Mouse (Mus musculus): ENCODE data around the gene Mycl. TPM values are rescaled to one million over a fixed set of nuclear protein-coding genes. Genes with fewer than 3 reads are reported as not detected.

The Mycl gene
- total and polyA plus RNA-seq, 3 experiments = not detected

GRCm38 (mm10) chr4:123036710-123037109 is 41.3 kb downstream of the Mycl start:
- Histone ChIP-seq H3K9me3 (replicated peaks; ENCODE audit: insufficient read depth, low read length) (no peaks in the 10 kb centered on the region), H3K27me3 (ENCODE audit: control insufficient read depth in 1 of 2, insufficient read depth in 2 of 2, low read length in 2 of 2) (no peaks in the 10 kb centered on the region), H3K4me1 (ENCODE audit: control insufficient read depth in 1 of 2, insufficient read depth in 2 of 2, low read length in 2 of 2) (no peaks in the 10 kb centered on the region), H3K4me3 (ENCODE audit: control insufficient read depth in 1 of 2, insufficient read depth in 1 of 2, low read depth in 2 of 2, low read length in 2 of 2) (no peak overlapping the region), H3K36me3 (ENCODE audit: control insufficient read depth in 1 of 2, insufficient read depth in 2 of 2, low read length in 2 of 2) (peaks cover 0 to 18% of the 10 kb centered on the region in 2 experiments; a peak in 2 of 4 replicates), H3K79me2 (ENCODE audit: control insufficient read depth, insufficient read depth, low read length, poor library complexity) (peaks cover 6% of the 10 kb centered on the region), H3K9ac (ENCODE audit: control insufficient read depth, low read depth, low read length, poor library complexity, severe bottlenecking) (no peak overlapping the region), H3K27ac (ENCODE audit: control insufficient read depth, low read depth, low read length) (no peak overlapping the region)
- no peak for DNase-seq (ENCODE audit: low read depth, low spot score)
- TF ChIP-seq MXI1 (IDR thresholded peaks at IDR 0.05; ENCODE audit: low read depth, low read length) = no peak
- TF ChIP-seq ETS1 (IDR thresholded peaks at IDR 0.05; ENCODE audit: low read depth, low read length) = no peak
- TF ChIP-seq POLR2AphosphoS2 (IDR thresholded peaks at IDR 0.05; ENCODE audit: low read length) = no peak
- no peak for TF ChIP-seq SMC3 (IDR thresholded peaks at IDR 0.05; ENCODE audit: low read depth, low read length)
- no peak for TF ChIP-seq ZKSCAN1 (IDR thresholded peaks at IDR 0.05; ENCODE audit: low read depth, low read length)
- TF ChIP-seq NELFE (IDR thresholded peaks at IDR 0.05; ENCODE audit: low read depth, low read length) = no peak
- TF ChIP-seq MAZ (IDR thresholded peaks at IDR 0.05; ENCODE audit: low read depth, low read length) = no peak
- TF ChIP-seq MYC (IDR thresholded peaks at IDR 0.05; ENCODE audit: low read depth, low read length) = no peak

- H3K4me3 ChIP-seq (ENCODE audit: control insufficient read depth in 1 of 2, insufficient read depth in 1 of 2, low read depth in 2 of 2, low read length in 2 of 2) = no peak overlapping the region
- no peaks in the 10 kb centered on the region for H3K9me3 ChIP-seq (replicated peaks; ENCODE audit: insufficient read depth, low read length)
- H3K9ac ChIP-seq (ENCODE audit: control insufficient read depth, low read depth, low read length, poor library complexity, severe bottlenecking) = no peak overlapping the region
- no peak overlapping the region for H3K27ac ChIP-seq (ENCODE audit: control insufficient read depth, low read depth, low read length)
- H3K36me3 ChIP-seq (ENCODE audit: control insufficient read depth in 1 of 2, insufficient read depth in 2 of 2, low read length in 2 of 2) = peaks cover 0 to 12% of the 10 kb centered on the region in 2 experiments; a peak in 3 of 4 replicates
- TF ChIP-seq MYB (IDR thresholded peaks at IDR 0.05; ENCODE audit: low read depth, low read length) = no peak
- no peak for TF ChIP-seq MXI1 (IDR thresholded peaks at IDR 0.05; ENCODE audit: low read depth, low read length)
- no peak for TF ChIP-seq MYC (IDR thresholded peaks at IDR 0.05; ENCODE audit: low read depth, low read length)
- H3K79me2 ChIP-seq (ENCODE audit: control insufficient read depth, insufficient read depth, low read length, poor library complexity) = peaks cover 2% of the 10 kb centered on the region; the same call in 1 of the 2 replicates
- no peaks in the 10 kb centered on the region for H3K4me1 ChIP-seq (ENCODE audit: control insufficient read depth in 1 of 2, insufficient read depth in 2 of 2, low read length in 2 of 2)
- H3K27me3 ChIP-seq (ENCODE audit: control insufficient read depth in 1 of 2, insufficient read depth in 2 of 2, low read length in 2 of 2) = no peaks in the 10 kb centered on the region
- DNase-seq (ENCODE audit: low read depth, low spot score) = no peak
These were observed 45.7 kb downstream of the Mycl start for GRCm38 (mm10) chr4:123041131-123041530.

- no peak for DNase-seq (ENCODE audit: low read depth, low spot score)
These were observed 48.4 kb downstream of the Mycl start for GRCm38 (mm10) chr4:123043858-123044257.

More at GRCm38 (mm10) chr4:123043858-123044257, 48.4 kb downstream of the Mycl start:
- TF ChIP-seq GATA1 (IDR thresholded peaks at IDR 0.05; ENCODE audit: low read depth, low read length) (no peak), MAZ (IDR thresholded peaks at IDR 0.05; ENCODE audit: low read depth, low read length) (no peak), SMC3 (IDR thresholded peaks at IDR 0.05; ENCODE audit: low read depth, low read length) (no peak), ZNF384 (IDR thresholded peaks at IDR 0.05; ENCODE audit: low read depth, low read length) (no peak), MXI1 (IDR thresholded peaks at IDR 0.05; ENCODE audit: low read depth, low read length) (no peak), ZC3H11A (IDR thresholded peaks at IDR 0.05; ENCODE audit: low read depth, low read length) (no peak)
- H3K27ac ChIP-seq (ENCODE audit: control insufficient read depth, low read depth, low read length) = no peak overlapping the region
- H3K27me3 ChIP-seq (ENCODE audit: control insufficient read depth in 1 of 2, insufficient read depth in 2 of 2, low read length in 2 of 2) = no peaks in the 10 kb centered on the region
- H3K9ac ChIP-seq (ENCODE audit: control insufficient read depth, low read depth, low read length, poor library complexity, severe bottlenecking) = no peak overlapping the region
- H3K4me3 ChIP-seq (ENCODE audit: control insufficient read depth in 1 of 2, insufficient read depth in 1 of 2, low read depth in 2 of 2, low read length in 2 of 2) = no peak overlapping the region
- no peaks in the 10 kb centered on the region for H3K4me1 ChIP-seq (ENCODE audit: control insufficient read depth in 1 of 2, insufficient read depth in 2 of 2, low read length in 2 of 2)
- H3K9me3 ChIP-seq (replicated peaks; ENCODE audit: insufficient read depth, low read length) = no peaks in the 10 kb centered on the region
- peaks cover 0 to 17% of the 10 kb centered on the region in 2 experiments; a peak in 3 of 4 replicates for H3K36me3 ChIP-seq (ENCODE audit: control insufficient read depth in 1 of 2, insufficient read depth in 2 of 2, low read length in 2 of 2)
- H3K79me2 ChIP-seq (ENCODE audit: control insufficient read depth, insufficient read depth, low read length, poor library complexity) = peaks cover 2% of the 10 kb centered on the region; the same call in 1 of the 2 replicates
